Mouse (Mus musculus): ENCODE results near the gene Tmem39a. TPM values are rescaled to one million over a fixed set of nuclear protein-coding genes. Genes with fewer than 3 reads are reported as not detected.

Tmem39a gene
- polyA plus RNA-seq, 1 experiment from 2014 or later, result 69.4 TPM

DNA sequence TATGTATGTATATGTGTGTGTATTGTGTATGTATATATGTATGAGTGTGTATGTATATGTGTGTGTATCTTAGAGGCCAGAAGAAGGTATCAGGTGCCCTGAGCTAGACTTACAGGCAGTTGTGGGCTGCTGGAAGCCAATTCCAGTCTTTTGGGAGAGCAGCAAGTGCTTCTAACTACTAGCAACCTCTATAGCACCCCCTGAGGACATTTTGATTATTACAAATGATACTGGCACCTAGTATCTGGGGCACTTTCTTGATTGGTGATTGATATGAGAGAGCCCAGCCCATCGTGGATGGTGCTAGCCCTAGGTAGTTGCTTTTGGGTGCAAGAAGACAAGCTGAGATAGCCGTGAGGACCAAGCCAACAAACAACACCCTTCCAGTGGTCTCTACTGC, 63.8 kb downstream of the Tmem39a start:
- Histone ChIP-seq H3K4me3 (no peak overlapping the region), H3K9me3 (no peaks in the 10 kb centered on the region), H3K27me3 (ENCODE audit: insufficient read depth, poor library complexity, severe bottlenecking) (no peaks in the 10 kb centered on the region), H3K27ac (no peak overlapping the region), H3K36me3 (0 out of 2 replicates have a peak, but pooled peaks cover 4% of the 10 kb centered on the region), H3K4me1 (replicated peaks) (0 out of 2 replicates have a peak, but pooled peaks cover 3% of the 10 kb centered on the region)
- WGBS, result 80% methylated on average over 2 of the region's 2 CpGs
- no peak for DNase-seq (ENCODE audit: low spot score)

DNA sequence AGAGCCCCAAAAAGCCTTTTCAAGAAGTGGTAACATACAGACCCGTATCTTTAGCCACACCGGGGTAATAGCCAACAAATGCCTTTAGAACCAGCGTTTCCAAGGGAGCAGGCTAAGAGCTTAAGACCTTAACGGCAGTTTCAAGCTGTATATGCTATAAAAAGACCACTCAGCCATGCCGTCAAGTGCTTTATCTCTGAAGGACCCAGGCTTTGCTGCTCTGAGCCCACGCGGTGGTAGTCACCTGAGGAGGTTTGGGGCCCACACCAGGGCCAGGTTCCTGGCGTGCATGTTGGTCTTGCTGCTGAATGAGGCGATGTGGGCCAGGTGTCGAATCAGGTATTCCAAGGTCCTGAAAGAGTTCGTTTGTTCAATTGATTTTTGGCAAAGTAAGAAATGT, 65.8 kb downstream of the Tmem39a start:
- WGBS, result 88% methylated on average over 11 of the region's 11 CpGs
- H3K36me3 ChIP-seq, result 0 out of 2 replicates have a peak, but pooled peaks cover 4% of the 10 kb centered on the region
- DNase-seq (ENCODE audit: low spot score), result no peak
- H3K27me3 ChIP-seq (ENCODE audit: insufficient read depth, poor library complexity, severe bottlenecking), result no peaks in the 10 kb centered on the region
- no peak overlapping the region for H3K27ac ChIP-seq
- 0 out of 2 replicates have a peak, but pooled peaks cover 1% of the 10 kb centered on the region for H3K4me1 ChIP-seq (replicated peaks)
- no peaks in the 10 kb centered on the region for H3K9me3 ChIP-seq
- no peak overlapping the region for H3K4me3 ChIP-seq

DNA sequence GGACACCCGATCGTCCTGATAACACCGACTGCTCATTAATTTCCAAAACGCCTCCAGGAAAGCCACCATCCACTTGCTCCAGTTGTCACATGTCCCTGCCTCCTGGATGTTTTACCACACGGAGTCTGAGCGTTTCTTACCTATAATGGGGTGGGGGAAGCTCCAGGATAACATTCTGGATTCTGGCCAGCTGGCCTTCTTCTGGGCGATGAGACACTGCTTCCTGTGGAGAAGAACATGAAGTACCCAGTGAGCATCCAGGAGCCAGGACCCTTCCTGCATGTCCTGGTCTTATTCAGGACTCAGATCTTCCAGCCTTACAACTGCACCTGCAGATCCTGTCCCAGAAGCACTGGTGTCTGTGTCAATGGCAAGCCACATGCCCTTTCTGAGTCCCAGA, 66.9 kb downstream of the Tmem39a start:
- Histone ChIP-seq H3K27me3 (ENCODE audit: insufficient read depth, poor library complexity, severe bottlenecking) (no peaks in the 10 kb centered on the region), H3K27ac (no peak overlapping the region), H3K4me1 (replicated peaks) (no peaks in the 10 kb centered on the region), H3K36me3 (0 out of 2 replicates have a peak, but pooled peaks cover 4% of the 10 kb centered on the region), H3K4me3 (no peak overlapping the region), H3K9me3 (no peaks in the 10 kb centered on the region)
- 92% methylated on average over 7 of the region's 7 CpGs for WGBS
- DNase-seq (ENCODE audit: low spot score), result no peak

DNA sequence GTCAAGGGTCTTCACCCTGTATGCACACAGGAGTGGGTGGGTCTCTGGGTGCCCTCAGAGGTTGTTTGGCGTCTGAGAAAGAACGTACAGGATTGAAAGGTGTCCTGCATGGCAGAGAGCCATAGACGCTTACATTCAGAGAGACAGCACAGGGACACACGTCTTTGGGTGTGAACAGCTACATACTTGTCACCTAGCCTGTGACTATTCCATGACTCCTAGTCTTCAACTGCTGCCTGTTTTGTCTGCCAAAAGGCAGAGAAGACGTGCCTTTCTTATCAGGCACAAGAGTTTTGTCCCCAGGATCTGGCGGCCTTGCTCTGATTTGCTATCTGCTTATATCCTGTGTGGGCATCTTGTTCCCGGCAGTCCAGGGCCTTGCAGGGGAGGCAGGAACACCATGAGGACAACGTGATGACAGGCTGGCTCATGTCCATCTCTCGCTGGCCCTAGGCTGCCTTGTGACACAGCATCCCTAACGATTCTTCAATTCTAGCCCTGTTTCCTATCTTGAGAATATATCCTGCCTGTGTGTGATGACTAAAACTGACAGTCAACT, 67.4 kb downstream of the Tmem39a start:
- no peaks in the 10 kb centered on the region for H3K27me3 ChIP-seq (ENCODE audit: insufficient read depth, poor library complexity, severe bottlenecking)
- no peak overlapping the region for H3K27ac ChIP-seq
- no peak overlapping the region for H3K4me3 ChIP-seq
- H3K9me3 ChIP-seq, result no peaks in the 10 kb centered on the region
- WGBS, result 84% methylated on average over 10 of the region's 10 CpGs
- DNase-seq (ENCODE audit: low spot score), result no peak
- H3K4me1 ChIP-seq (replicated peaks), result no peaks in the 10 kb centered on the region
- 0 out of 2 replicates have a peak, but pooled peaks cover 2% of the 10 kb centered on the region for H3K36me3 ChIP-seq

DNA sequence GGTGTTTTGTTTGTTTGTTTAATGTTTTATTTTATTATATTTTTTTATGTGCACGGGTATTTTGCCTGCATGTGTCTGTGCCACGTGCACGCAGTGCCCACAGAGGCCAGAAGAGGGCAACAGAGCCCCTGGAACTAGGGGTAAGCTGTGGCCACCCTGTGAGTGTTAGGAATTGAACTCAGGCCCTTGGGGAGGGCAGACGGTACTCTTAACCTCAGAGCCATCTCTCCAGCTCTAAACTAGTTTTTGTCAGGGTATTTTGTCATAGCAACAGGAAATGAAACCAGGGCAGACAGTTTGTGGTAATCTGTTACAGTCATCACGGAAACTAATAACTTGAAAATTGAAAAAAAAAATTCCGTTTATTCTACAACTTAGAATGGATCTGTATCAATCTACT, 73.6 kb downstream of the Tmem39a start:
- DNase-seq (ENCODE audit: low spot score), result peak; percentile 59
- no peak overlapping the region for H3K27ac ChIP-seq
- H3K9me3 ChIP-seq, result no peaks in the 10 kb centered on the region
- no peaks in the 10 kb centered on the region for H3K36me3 ChIP-seq
- no peaks in the 10 kb centered on the region for H3K27me3 ChIP-seq (ENCODE audit: insufficient read depth, poor library complexity, severe bottlenecking)
- 65% methylated on average over 6 of the region's 6 CpGs for WGBS
- H3K4me1 ChIP-seq (replicated peaks), result peaks cover 7% of the 10 kb centered on the region; the same call in 1 of the 2 replicates
- no peak overlapping the region for H3K4me3 ChIP-seq

DNA sequence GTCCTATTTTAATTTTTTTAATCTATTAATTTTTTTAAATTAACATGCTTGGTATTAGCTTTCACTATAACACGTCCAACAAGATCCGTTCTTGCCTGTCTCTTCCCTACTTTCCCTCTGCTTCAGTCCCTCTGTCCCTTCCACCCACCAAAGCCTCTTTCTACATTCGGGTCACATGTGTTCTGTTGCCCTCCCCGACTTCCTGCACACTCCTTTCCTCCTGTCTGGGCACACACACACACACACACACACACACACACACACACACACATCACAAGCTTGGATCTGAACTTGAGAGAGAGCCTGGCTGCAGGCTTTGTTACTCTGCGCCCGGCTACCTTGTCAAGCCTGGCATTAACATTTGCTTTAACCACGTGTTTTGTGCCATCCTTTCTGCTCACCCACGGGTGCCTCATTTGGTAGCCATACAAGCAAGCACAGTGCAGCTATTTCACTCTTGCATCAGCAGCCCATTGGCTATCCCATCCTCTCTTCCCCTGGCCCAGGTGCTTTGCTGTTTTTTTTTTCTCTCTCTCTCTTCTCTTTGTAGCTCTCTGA, 77.4 kb downstream of the Tmem39a start:
- Histone ChIP-seq H3K27ac (no peak overlapping the region), H3K9me3 (no peaks in the 10 kb centered on the region), H3K4me3 (no peak overlapping the region), H3K27me3 (ENCODE audit: insufficient read depth, poor library complexity, severe bottlenecking) (no peaks in the 10 kb centered on the region), H3K36me3 (no peaks in the 10 kb centered on the region), H3K4me1 (replicated peaks) (peaks cover 7% of the 10 kb centered on the region; the same call in 1 of the 2 replicates)
- DNase-seq (ENCODE audit: low spot score), result peak; percentile 23
- 69% methylated on average over 8 of the region's 8 CpGs for WGBS

DNA sequence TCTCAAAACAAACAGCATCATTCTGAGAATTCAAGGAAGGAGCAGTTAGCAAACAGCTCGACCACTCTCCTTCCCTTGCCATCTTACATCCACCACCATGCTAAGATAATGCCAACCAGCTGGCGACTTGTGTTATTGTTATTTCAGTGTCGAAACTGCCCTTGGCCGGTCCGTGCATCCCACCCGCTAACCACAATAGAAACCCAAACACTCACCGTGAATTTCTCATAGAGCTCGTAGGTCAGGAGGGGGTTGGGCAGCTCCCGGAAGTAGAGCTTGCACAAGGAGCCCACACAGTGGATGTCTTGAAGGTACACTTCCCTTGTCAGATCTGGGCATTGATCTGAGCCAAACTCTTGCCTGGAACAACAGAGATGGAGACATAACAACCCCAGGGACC, 78.2 kb downstream of the Tmem39a start:
- H3K27me3 ChIP-seq (ENCODE audit: insufficient read depth, poor library complexity, severe bottlenecking), result no peaks in the 10 kb centered on the region
- peaks cover 7% of the 10 kb centered on the region; the same call in 1 of the 2 replicates for H3K4me1 ChIP-seq (replicated peaks)
- no peaks in the 10 kb centered on the region for H3K9me3 ChIP-seq
- peak overlapping the region; percentile 66 for H3K27ac ChIP-seq
- H3K36me3 ChIP-seq, result no peaks in the 10 kb centered on the region
- WGBS, result 68% methylated on average over 9 of the region's 9 CpGs
- peak; percentile 55 for DNase-seq (ENCODE audit: low spot score)
- no peak overlapping the region for H3K4me3 ChIP-seq

DNA sequence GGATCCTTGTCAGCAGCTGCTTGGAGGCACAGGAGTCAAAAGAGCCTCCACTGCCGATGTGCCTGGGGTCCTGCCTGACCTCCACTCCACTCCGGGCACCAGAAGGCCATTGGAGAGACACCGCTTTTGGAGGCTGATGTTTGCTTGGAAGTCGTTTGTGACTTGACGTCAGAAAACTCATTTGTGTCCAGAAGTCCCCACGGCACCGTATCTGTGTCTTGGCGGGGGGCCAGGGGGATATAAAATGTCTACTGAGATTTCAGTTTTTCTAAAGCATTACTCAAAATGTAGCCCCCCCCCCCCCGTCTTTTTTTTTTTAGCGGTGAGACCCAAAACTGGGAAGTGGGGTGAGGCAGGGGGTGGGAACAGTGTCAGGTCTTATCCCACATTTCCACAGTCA, 78.6 kb downstream of the Tmem39a start:
- no peak for DNase-seq (ENCODE audit: low spot score)
- peak overlapping the region; percentile 66 for H3K27ac ChIP-seq

More for the DNA sequence above, 78.6 kb downstream of the Tmem39a start:
- H3K4me3 ChIP-seq, result no peak overlapping the region
- H3K27me3 ChIP-seq (ENCODE audit: insufficient read depth, poor library complexity, severe bottlenecking), result no peaks in the 10 kb centered on the region
- H3K36me3 ChIP-seq, result no peaks in the 10 kb centered on the region
- peaks cover 7% of the 10 kb centered on the region; the same call in 1 of the 2 replicates for H3K4me1 ChIP-seq (replicated peaks)
- no peaks in the 10 kb centered on the region for H3K9me3 ChIP-seq
- WGBS, result 70% methylated on average over 10 of the region's 10 CpGs

Other genes with a start within 250 kb of the Tmem39a start
- 0.60 and 2.0 TPM in 2 replicates for gene Maats1, start 216.6 kb upstream of the Tmem39a start, polyA plus RNA-seq (2016; fragmentation: Nextera tagmentation; extraction: Ambion mirVana)
- 142 and 146 TPM in 2 replicates for gene Cox17, start 211.7 kb upstream of the Tmem39a start, polyA plus RNA-seq (2016; fragmentation: Nextera tagmentation; extraction: Ambion mirVana)
- not detected in 2 replicates for gene Gm21987, start 211.7 kb upstream of the Tmem39a start, polyA plus RNA-seq (2016; fragmentation: Nextera tagmentation; extraction: Ambion mirVana)
- gene Popdc2, start 196.5 kb upstream of the Tmem39a start, polyA plus RNA-seq (2016; fragmentation: Nextera tagmentation; extraction: Ambion mirVana), result 0.68 and 1.6 TPM in 2 replicates
- 0.10 and 0.27 TPM in 2 replicates for gene Pla1a, start 125.6 kb upstream of the Tmem39a start, polyA plus RNA-seq (2016; fragmentation: Nextera tagmentation; extraction: Ambion mirVana)
- 143 and 164 TPM in 2 replicates for gene Adprh, start 106.0 kb upstream of the Tmem39a start, polyA plus RNA-seq (2016; fragmentation: Nextera tagmentation; extraction: Ambion mirVana)
- gene Cd80, start 103.1 kb upstream of the Tmem39a start, polyA plus RNA-seq (2016; fragmentation: Nextera tagmentation; extraction: Ambion mirVana), result 0.41 and 0.52 TPM in 2 replicates
- 36.1 and 36.7 TPM in 2 replicates for gene Timmdc1, start 36.0 kb upstream of the Tmem39a start, polyA plus RNA-seq (2016; fragmentation: Nextera tagmentation; extraction: Ambion mirVana)
- 61.3 and 66.9 TPM in 2 replicates for gene Poglut1, start 8.4 kb upstream of the Tmem39a start, polyA plus RNA-seq (2016; fragmentation: Nextera tagmentation; extraction: Ambion mirVana)
- gene Arhgap31, start 154.6 kb downstream of the Tmem39a start, polyA plus RNA-seq (2016; fragmentation: Nextera tagmentation; extraction: Ambion mirVana), result 8.8 and 9.0 TPM in 2 replicates
- gene B4galt4, start 183.6 kb downstream of the Tmem39a start, polyA plus RNA-seq (2016; fragmentation: Nextera tagmentation; extraction: Ambion mirVana), result 25.5 and 25.6 TPM in 2 replicates
- gene Upk1b, start 241.6 kb downstream of the Tmem39a start, polyA plus RNA-seq (2016; fragmentation: Nextera tagmentation; extraction: Ambion mirVana), result 0.52 and 1.8 TPM in 2 replicates